Mouse (Mus musculus) activated CD4-positive, CD25-positive, alpha-beta regulatory T cell, adult 9 weeks (primary cell): ENCODE data around the gene Nap1l4. TPM values are rescaled to one million over a fixed set of nuclear protein-coding genes. Genes with fewer than 3 reads are reported as not detected.

Experiments
- polyA plus RNA-seq: library from polyadenylated mRNA; unstranded; fragments of 100-300 nt; shearing (Covaris generic); gene quantifications from one replicate; pipeline ENCODE4 v1.2.1, GENCODE M21; 2017

The Nap1l4 gene
- polyA plus RNA-seq: 302 TPM

GRCm38 (mm10) chr7:143548976-143549457 lies at the start of gene Nap1l4:
TSS of gene Nap1l4 (minus strand) at chr7:143549106.

GRCm38 (mm10) chr7:143502418-143503200 lies 46.3 kb downstream of the Nap1l4 start, which contains the start of gene Phlda2:
TSS of gene Phlda2 (minus strand) at chr7:143503150.

GRCm38 (mm10) chr7:143473347-143474101 lies 75.4 kb downstream of the Nap1l4 start, which contains the start of gene Slc22a18:
TSS of gene Slc22a18 (plus strand) at chr7:143473736.

Other genes starting within 250 kb of the Nap1l4 start
- 0.57 TPM for gene Cdkn1c, start 88.1 kb downstream of the Nap1l4 start, polyA plus RNA-seq
- gene Slc22a18, start 75.4 kb downstream of the Nap1l4 start, polyA plus RNA-seq: 0.27 TPM
- not detected for gene Phlda2, start 46.0 kb downstream of the Nap1l4 start, polyA plus RNA-seq
- gene Cars, start 51.0 kb upstream of the Nap1l4 start, polyA plus RNA-seq: 40.0 TPM
- gene Tnfrsf26, start 79.6 kb upstream of the Nap1l4 start, polyA plus RNA-seq: 28.8 TPM
- gene Tnfrsf22, start 100.6 kb upstream of the Nap1l4 start, polyA plus RNA-seq: 31.4 TPM
- 5.0 TPM for gene Tnfrsf23, start 136.8 kb upstream of the Nap1l4 start, polyA plus RNA-seq
- gene Osbpl5, start 207.9 kb upstream of the Nap1l4 start, polyA plus RNA-seq: 35.5 TPM
- gene Mrgprg, start 217.9 kb upstream of the Nap1l4 start, polyA plus RNA-seq: not detected
- gene Mrgpre, start 235.4 kb upstream of the Nap1l4 start, polyA plus RNA-seq: 9.0 TPM